Mouse (Mus musculus) forebrain, embryonic 10.5 days (tissue): ENCODE data around the gene Egfl6. TPM values are rescaled to one million over a fixed set of nuclear protein-coding genes. Genes with fewer than 3 reads are reported as not detected.

ENCODE experiments used
- DNase-seq: peaks from one replicate; pipeline ENCODE4 v3.0.0-alpha.2; 2017; ENCODE audit warnings: low spot score; ENCODE audit errors: extremely low spot score
- H3K27ac ChIP-seq: fragments of 300-500 bp; sonication (generic); 2 replicates; pipeline ENCODE4 v1.5.1; 2016; ENCODE audit warnings: mild to moderate bottlenecking
- H3K27me3 ChIP-seq: fragments of 300-500 bp; sonication (generic); 2 replicates; pipeline ENCODE4 v1.6.1; 2016; ENCODE audit warnings: mild to moderate bottlenecking; ENCODE audit not compliant: poor library complexity, severe bottlenecking
- H3K36me3 ChIP-seq: fragments of 300-500 bp; sonication (generic); replicated peaks from 2 replicates; pipeline ENCODE4 v1.6.1; 2016; ENCODE audit warnings: mild to moderate bottlenecking, moderate library complexity
- H3K4me1 ChIP-seq: fragments of 300-500 bp; sonication (generic); 2 replicates; pipeline ENCODE4 v1.6.1; 2016
- H3K4me3 ChIP-seq: fragments of 300-500 bp; sonication (generic); 2 replicates; pipeline ENCODE4 v1.5.1; 2016; ENCODE audit warnings: mild to moderate bottlenecking, moderate library complexity
- H3K9me3 ChIP-seq: fragments of 300-500 bp; sonication (generic); 2 replicates; pipeline ENCODE4 v1.6.1; 2016; ENCODE audit warnings: mild to moderate bottlenecking, moderate library complexity
- WGBS: fragments of 180-500 bp; shearing (Covaris S2); methylation state at CpG from one replicate; pipeline ENCODE4 v1.1.7; 2016; 5-methylcytosine and 5-hydroxymethylcytosine counted together
- polyA plus RNA-seq: library from polyadenylated mRNA; unstranded; fragments of >200 nt; fragmentation: Nextera tagmentation; extraction: Ambion mirVana; gene quantifications from 2 replicates; pipeline ENCODE4 v1.2.1, GENCODE M21; 2016

Gene Egfl6
- polyA plus RNA-seq, 1 experiment from 2014 or later = 2.0 TPM

- WGBS = 92% methylated on average over 4 of the region's 4 CpGs
- no peaks in the 10 kb centered on the region for H3K36me3 ChIP-seq
- no peak for DNase-seq
- H3K27ac ChIP-seq = no peak overlapping the region
- no peak overlapping the region for H3K4me3 ChIP-seq
- H3K4me1 ChIP-seq = peaks cover 12% of the 10 kb centered on the region
- H3K27me3 ChIP-seq = peaks cover 82% of the 10 kb centered on the region
- no peaks in the 10 kb centered on the region for H3K9me3 ChIP-seq
Measured at GRCm38 (mm10) chrX:166512071-166512470, 73.4 kb downstream of the Egfl6 start.

- Histone ChIP-seq H3K36me3 (no peaks in the 10 kb centered on the region), H3K4me1 (peaks cover 12% of the 10 kb centered on the region), H3K27ac (peak overlapping the region; percentile 97; the same call in 1 of the 2 replicates), H3K4me3 (no peak overlapping the region), H3K27me3 (peaks cover 73% of the 10 kb centered on the region), H3K9me3 (no peaks in the 10 kb centered on the region)
- no peak for DNase-seq
Measured at GRCm38 (mm10) chrX:166511107-166511506, 74.4 kb downstream of the Egfl6 start.

- WGBS = 19% methylated on average over 65 of the region's 65 CpGs
- Histone ChIP-seq H3K27me3 (peaks cover 72% of the 10 kb centered on the region), H3K27ac (peak overlapping the region; percentile 97), H3K9me3 (no peaks in the 10 kb centered on the region), H3K36me3 (0 out of 2 replicates have a peak, but pooled peaks cover 4% of the 10 kb centered on the region), H3K4me1 (peaks cover 12% of the 10 kb centered on the region), H3K4me3 (peak overlapping the region; percentile 63)
- DNase-seq = peak; percentile 87
Measured at GRCm38 (mm10) chrX:166509761-166510738, 75.5 kb downstream of the Egfl6 start.

GRCm38 (mm10) chrX:166504421-166504820 is 81.1 kb downstream of the Egfl6 start:
- Histone ChIP-seq H3K27me3 (peaks cover 73% of the 10 kb centered on the region), H3K27ac (no peak overlapping the region), H3K9me3 (no peaks in the 10 kb centered on the region), H3K4me1 (peaks cover 7% of the 10 kb centered on the region), H3K4me3 (no peak overlapping the region), H3K36me3 (peaks cover 17% of the 10 kb centered on the region)
- DNase-seq = no peak
- WGBS = 64% methylated on average over 2 of the region's 2 CpGs

- no peak for DNase-seq
- 74% methylated on average over 1 of the region's 1 CpGs for WGBS
- peaks cover 68% of the 10 kb centered on the region for H3K27me3 ChIP-seq
Measured at GRCm38 (mm10) chrX:166499496-166500190, 85.9 kb downstream of the Egfl6 start.

GRCm38 (mm10) chrX:166497771-166498170 is 87.7 kb downstream of the Egfl6 start:
- 73% methylated on average over 4 of the region's 4 CpGs for WGBS
- H3K9me3 ChIP-seq = no peaks in the 10 kb centered on the region
- no peak overlapping the region for H3K4me3 ChIP-seq
- peaks cover 65% of the 10 kb centered on the region for H3K27me3 ChIP-seq
- H3K36me3 ChIP-seq = peaks cover 1% of the 10 kb centered on the region
- no peaks in the 10 kb centered on the region for H3K4me1 ChIP-seq
- H3K27ac ChIP-seq = no peak overlapping the region
- no peak for DNase-seq

More at GRCm38 (mm10) chrX:166499496-166500190, 85.9 kb downstream of the Egfl6 start:
- Histone ChIP-seq H3K27ac (no peak overlapping the region), H3K4me3 (no peak overlapping the region), H3K4me1 (no peaks in the 10 kb centered on the region), H3K36me3 (peaks cover 10% of the 10 kb centered on the region), H3K9me3 (no peaks in the 10 kb centered on the region)

GRCm38 (mm10) chrX:166495052-166495451 is 90.5 kb downstream of the Egfl6 start:
- DNase-seq = no peak
- H3K9me3 ChIP-seq = no peaks in the 10 kb centered on the region
- no peaks in the 10 kb centered on the region for H3K4me1 ChIP-seq
- WGBS = 100% methylated on average over 2 of the region's 2 CpGs
- H3K27me3 ChIP-seq = peaks cover 48% of the 10 kb centered on the region
- H3K36me3 ChIP-seq = no peaks in the 10 kb centered on the region
- no peak overlapping the region for H3K4me3 ChIP-seq
- no peak overlapping the region for H3K27ac ChIP-seq

GRCm38 (mm10) chrX:166479365-166479983 is 106.0 kb downstream of the Egfl6 start, which contains the start of gene Rab9:
Rab9 (minus strand) TSS chrX:166479867.
- peak within 1 kb of the TSS; percentile 92 for H3K27ac ChIP-seq
- WGBS = 17% methylated on average over 40 of the region's 41 CpGs
- peaks cover 18% of the 10 kb centered on the region; the same call in 1 of the 2 replicates for H3K36me3 ChIP-seq
- H3K9me3 ChIP-seq = no peaks in the 10 kb centered on the region
- DNase-seq = peak; percentile 90
- H3K27me3 ChIP-seq = peaks cover 70% of the 10 kb centered on the region
- H3K4me1 ChIP-seq = 0 out of 2 replicates have a peak, but pooled peaks cover 4% of the 10 kb centered on the region
- peak within 1 kb of the TSS; percentile 67 for H3K4me3 ChIP-seq

GRCm38 (mm10) chrX:166478631-166479364 is 106.7 kb downstream of the Egfl6 start:
- Histone ChIP-seq H3K27me3 (peaks cover 71% of the 10 kb centered on the region), H3K27ac (peak overlapping the region; percentile 92), H3K4me3 (peak overlapping the region; percentile 67), H3K36me3 (peaks cover 18% of the 10 kb centered on the region; the same call in 1 of the 2 replicates), H3K9me3 (no peaks in the 10 kb centered on the region), H3K4me1 (0 out of 2 replicates have a peak, but pooled peaks cover 4% of the 10 kb centered on the region)
- DNase-seq = no peak
- 19% methylated on average over 28 of the region's 28 CpGs for WGBS

GRCm38 (mm10) chrX:166477393-166477792 is 108.1 kb downstream of the Egfl6 start:
- Histone ChIP-seq H3K27me3 (peaks cover 71% of the 10 kb centered on the region), H3K36me3 (peaks cover 21% of the 10 kb centered on the region; the same call in 1 of the 2 replicates), H3K27ac (no peak overlapping the region), H3K4me3 (peak overlapping the region; percentile 16; the same call in 1 of the 2 replicates), H3K9me3 (no peaks in the 10 kb centered on the region), H3K4me1 (0 out of 2 replicates have a peak, but pooled peaks cover 4% of the 10 kb centered on the region)
- 85% methylated on average over 6 of the region's 6 CpGs for WGBS
- no peak for DNase-seq
